Mouse (Mus musculus) erythroblast, embryonic 14.5 days (primary cell): ENCODE measurements around the gene Tmem88b. TPM values are rescaled to one million over a fixed set of nuclear protein-coding genes. Genes with fewer than 3 reads are reported as not detected.
A peak's percentile ranks its signal among the peaks of the same experiment; 100 is the strongest.

Source experiments
- H3K27me3 ChIP-seq: 2 replicates; pipeline ENCODE4 v1.6.1; 2012; ENCODE audit warnings: inconsistent platforms; ENCODE audit not compliant: control insufficient read depth
- H3K36me3 ChIP-seq: 2 replicates; pipeline ENCODE4 v1.6.1; 2012; ENCODE audit warnings: mild to moderate bottlenecking, inconsistent platforms; ENCODE audit not compliant: control insufficient read depth
- H3K4me1 ChIP-seq: 2 replicates; pipeline ENCODE4 v1.6.1; 2012; ENCODE audit warnings: inconsistent platforms; ENCODE audit not compliant: control insufficient read depth
- H3K4me3 ChIP-seq: replicated peaks from 2 replicates; pipeline ENCODE3; 2012; ENCODE audit warnings: moderate library complexity, mild to moderate bottlenecking, inconsistent platforms
- H3K9me3 ChIP-seq: 2 replicates; pipeline ENCODE4 v1.6.1; 2012; ENCODE audit warnings: low read length, inconsistent platforms, mixed read lengths; ENCODE audit not compliant: control insufficient read depth
- GATA1 ChIP-seq: IDR thresholded peaks from 2 replicates; pipeline ENCODE4 v1.6.1; 2012; ENCODE audit warnings: low read length, inconsistent platforms, mixed read lengths
- TAL1 ChIP-seq: IDR thresholded peaks from 3 replicates; pipeline ENCODE4 v1.6.1; 2012; ENCODE audit warnings: low read length, inconsistent platforms, mixed read lengths
- polyA plus RNA-seq: library from polyadenylated mRNA; stranded (reverse); fragments of >175 nt; gene quantifications from 2 replicates; pipeline ENCODE4 v1.2.3, GENCODE M21; 2012

Gene Tmem88b
- polyA plus RNA-seq, result not detected in 2 replicates

DNA sequence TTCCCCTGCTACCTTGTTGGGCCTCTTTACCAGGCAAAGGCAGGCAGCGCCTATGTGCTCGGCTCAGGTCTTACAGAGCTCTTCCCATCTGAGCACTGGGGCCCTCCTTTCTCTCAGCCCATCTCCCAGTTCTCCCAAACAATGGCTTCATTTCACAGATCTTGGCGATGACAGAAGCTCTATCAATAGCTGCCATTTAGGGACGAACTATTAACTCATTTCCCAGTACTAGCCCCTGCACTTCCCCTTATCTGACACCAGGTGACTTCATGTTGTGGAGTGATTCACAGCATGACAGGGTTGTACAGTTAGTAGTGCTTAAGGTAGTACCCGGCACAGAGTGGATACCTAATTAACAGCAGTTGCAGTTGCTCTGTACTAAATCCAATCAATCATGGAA is at the start of gene Tmem88b:
Tmem88b (minus strand) TSS at position 56 of the 400 bp plus-strand sequence.
- H3K4me1 ChIP-seq, result peaks cover 54% of the 10 kb centered on the region
- TF ChIP-seq GATA1 (no peak), TAL1 (no peak)
- peak within 1 kb of the TSS; percentile 66 for H3K4me3 ChIP-seq
- H3K9me3 ChIP-seq, result no peaks in the 10 kb centered on the region; the same call in 1 of the 2 replicates
- H3K27me3 ChIP-seq, result peaks cover 39% of the 10 kb centered on the region
- H3K36me3 ChIP-seq, result no peaks in the 10 kb centered on the region

DNA sequence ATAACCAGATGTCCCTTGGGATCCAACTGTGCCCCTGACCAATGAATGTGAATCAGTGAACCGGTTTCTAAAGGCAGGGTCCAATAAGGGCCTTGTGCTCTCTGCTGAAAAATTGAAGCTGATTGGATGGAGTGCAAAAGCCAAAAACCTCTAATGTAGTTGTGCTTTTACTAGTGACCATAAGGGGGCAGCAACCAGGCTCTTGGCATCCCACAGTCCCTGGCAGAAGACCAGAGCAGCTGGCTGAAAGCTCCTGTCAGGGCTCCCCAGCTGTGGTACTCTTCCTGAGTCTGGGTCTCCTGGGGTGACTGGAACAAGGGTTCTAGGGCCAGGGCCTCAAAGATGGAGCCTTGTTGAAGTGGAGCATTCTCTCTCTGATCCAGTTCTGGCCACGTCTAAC is 48.2 kb upstream of the Tmem88b start:
- H3K4me1 ChIP-seq, result peaks cover 37% of the 10 kb centered on the region
- TF ChIP-seq GATA1 (no peak), TAL1 (no peak)
- H3K4me3 ChIP-seq, result no peak overlapping the region
- H3K9me3 ChIP-seq, result no peaks in the 10 kb centered on the region
- H3K36me3 ChIP-seq, result peaks cover 30% of the 10 kb centered on the region
- peaks cover 8% of the 10 kb centered on the region for H3K27me3 ChIP-seq

DNA sequence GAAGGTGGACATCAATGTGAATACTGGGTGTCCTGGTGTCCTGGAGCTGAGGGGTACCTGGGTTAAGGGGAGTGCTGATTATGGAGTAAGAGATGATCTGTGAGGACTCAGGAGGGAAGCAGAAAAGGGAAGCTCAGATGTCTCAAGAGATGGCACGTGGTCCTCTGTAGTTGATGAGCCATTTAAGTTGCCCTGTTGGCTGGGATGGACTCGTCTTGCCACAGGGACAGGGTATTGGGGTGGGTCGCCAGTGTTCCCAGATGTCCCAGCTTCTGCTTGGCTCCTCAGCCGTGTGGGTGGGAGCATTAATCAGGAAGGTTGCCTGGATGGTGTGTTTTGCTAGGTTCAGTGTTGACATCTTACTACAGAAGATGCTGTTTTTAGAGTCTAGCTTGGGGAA is 47.6 kb upstream of the Tmem88b start:
- H3K36me3 ChIP-seq, result peaks cover 34% of the 10 kb centered on the region
- TF ChIP-seq TAL1, result no peak
- TF ChIP-seq GATA1, result no peak
- peaks cover 37% of the 10 kb centered on the region for H3K4me1 ChIP-seq
- peaks cover 6% of the 10 kb centered on the region for H3K27me3 ChIP-seq
- H3K9me3 ChIP-seq, result no peaks in the 10 kb centered on the region
- peak overlapping the region; percentile 65 for H3K4me3 ChIP-seq

DNA sequence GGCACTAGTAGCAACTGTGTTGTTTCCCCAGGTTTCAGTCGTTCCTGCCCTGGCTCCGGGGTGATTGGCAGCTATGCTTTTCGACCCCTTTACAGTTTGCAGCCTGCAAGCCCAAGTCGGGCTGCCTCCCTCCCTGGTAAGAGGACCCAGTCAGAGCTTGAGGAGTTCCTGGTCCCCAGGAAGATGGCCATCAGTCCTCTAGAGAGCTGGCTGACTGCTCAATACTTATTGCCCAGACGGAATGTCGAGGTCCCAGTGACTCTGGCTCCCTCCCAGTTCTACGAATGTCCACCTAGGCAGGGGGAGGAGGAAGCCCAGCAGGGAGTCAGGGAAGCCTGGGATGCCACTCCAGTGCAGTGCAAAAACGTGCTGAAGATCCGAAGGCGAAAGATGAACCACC is 46.6 kb upstream of the Tmem88b start:
- Histone ChIP-seq H3K27me3 (no peaks in the 10 kb centered on the region), H3K9me3 (no peaks in the 10 kb centered on the region), H3K4me1 (peaks cover 37% of the 10 kb centered on the region), H3K4me3 (peak overlapping the region; percentile 65), H3K36me3 (peaks cover 41% of the 10 kb centered on the region)
- TF ChIP-seq TAL1 (no peak), GATA1 (no peak)

DNA sequence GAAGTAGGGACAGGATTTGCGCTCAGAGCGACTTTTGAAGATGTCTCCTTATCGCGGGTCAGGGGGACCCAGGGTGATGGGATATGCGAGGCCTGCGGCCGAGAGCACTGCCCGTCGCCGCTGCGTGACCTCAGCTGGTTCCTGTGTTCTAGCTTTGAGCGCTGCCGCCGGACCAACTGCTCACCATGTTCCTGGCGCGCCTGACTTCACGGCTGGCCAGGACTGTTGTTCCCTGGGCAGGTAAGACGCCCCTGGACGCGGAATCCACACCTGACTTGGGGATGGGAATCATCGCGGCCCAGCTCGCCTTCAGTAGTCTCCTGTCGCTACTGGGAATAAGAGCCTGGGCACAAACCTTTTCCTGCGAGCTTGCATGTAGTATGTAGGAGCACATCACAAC is 46.2 kb upstream of the Tmem88b start:
- TF ChIP-seq TAL1 (no peak), GATA1 (no peak)
- H3K27me3 ChIP-seq, result no peaks in the 10 kb centered on the region
- H3K4me1 ChIP-seq, result peaks cover 37% of the 10 kb centered on the region
- no peaks in the 10 kb centered on the region for H3K9me3 ChIP-seq
- peaks cover 46% of the 10 kb centered on the region for H3K36me3 ChIP-seq
- peak overlapping the region; percentile 65 for H3K4me3 ChIP-seq

DNA sequence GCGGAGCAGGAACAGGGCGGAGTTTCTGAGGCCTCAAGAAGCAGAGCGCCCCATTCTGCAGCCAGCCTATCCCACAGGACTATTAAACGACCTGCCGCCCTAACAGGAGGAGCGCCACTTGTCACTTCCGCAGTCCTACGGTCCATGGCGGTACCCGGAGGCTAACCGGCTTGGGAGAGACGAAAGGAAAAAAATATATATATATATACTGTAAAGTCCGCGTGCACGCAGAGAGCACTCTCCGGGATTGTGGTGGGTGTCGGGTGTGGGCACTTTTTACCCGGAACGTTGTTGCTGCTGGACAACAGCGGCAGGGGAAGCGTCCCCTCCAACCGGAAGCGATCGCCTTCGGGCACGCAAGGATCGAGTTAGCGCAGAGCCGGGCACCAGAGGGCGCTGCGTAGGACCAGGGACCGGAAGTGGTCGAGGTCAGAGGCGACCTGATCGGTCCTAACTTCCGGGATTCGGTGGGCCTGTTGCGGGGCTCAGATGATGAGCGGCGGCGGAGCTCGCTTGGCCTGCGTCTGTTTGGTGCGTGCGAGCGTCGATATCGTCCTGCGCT is 45.6 kb upstream of the Tmem88b start, which contains the start of gene Aurkaip1:
Aurkaip1 (plus strand) TSS at position 68 of the 562 bp plus-strand sequence.
- Histone ChIP-seq H3K4me3 (peak within 1 kb of the TSS; percentile 65), H3K9me3 (no peaks in the 10 kb centered on the region), H3K36me3 (peaks cover 51% of the 10 kb centered on the region), H3K27me3 (no peaks in the 10 kb centered on the region), H3K4me1 (peaks cover 37% of the 10 kb centered on the region)
- TF ChIP-seq TAL1, result no peak
- TF ChIP-seq GATA1, result no peak

DNA sequence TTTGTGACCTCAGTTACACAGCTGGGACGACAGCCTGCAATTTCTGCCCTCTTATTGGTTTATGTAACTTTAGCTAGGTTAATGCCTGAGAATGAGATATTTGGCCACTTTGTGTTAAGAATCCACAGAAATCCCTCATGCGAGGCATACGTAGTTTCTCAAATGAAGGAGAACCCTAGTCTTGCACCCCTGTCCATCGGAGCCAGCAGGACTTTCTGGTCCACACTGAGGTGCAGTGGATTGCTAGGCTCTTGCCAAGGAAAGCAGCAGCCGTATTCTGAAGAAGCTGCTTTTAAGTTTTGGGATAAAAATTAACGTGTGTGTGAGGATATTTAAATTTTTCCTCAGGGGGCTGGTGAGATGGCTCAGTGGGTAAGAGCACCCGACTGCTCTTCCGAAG is 44.9 kb upstream of the Tmem88b start:
- H3K36me3 ChIP-seq, result peaks cover 58% of the 10 kb centered on the region
- H3K4me3 ChIP-seq, result peak overlapping the region; percentile 65
- no peaks in the 10 kb centered on the region for H3K9me3 ChIP-seq
- TF ChIP-seq GATA1 (no peak), TAL1 (no peak)
- H3K4me1 ChIP-seq, result peaks cover 37% of the 10 kb centered on the region
- no peaks in the 10 kb centered on the region for H3K27me3 ChIP-seq

DNA sequence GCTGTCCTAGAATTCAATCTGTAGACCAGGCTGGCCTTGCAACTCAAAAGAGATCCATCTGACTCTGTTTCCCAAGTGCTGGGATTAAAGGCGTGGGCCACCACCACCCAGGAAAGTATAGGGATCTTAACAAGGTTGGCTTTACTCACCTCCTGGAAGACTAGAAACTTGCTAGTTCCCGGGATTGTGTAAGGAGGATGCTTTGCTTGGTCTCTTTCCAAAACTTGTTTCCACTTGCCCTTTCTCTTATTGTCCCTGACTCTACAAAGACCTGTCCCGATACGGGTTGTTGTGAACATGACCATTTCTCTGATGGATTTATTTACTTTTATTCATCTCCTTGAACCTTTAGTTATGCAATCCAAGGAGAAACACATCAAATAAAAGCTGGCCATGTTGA is 44.2 kb upstream of the Tmem88b start:
- H3K4me3 ChIP-seq, result no peak overlapping the region
- TF ChIP-seq GATA1 (no peak), TAL1 (no peak)
- peaks cover 66% of the 10 kb centered on the region for H3K36me3 ChIP-seq
- H3K27me3 ChIP-seq, result no peaks in the 10 kb centered on the region
- peaks cover 37% of the 10 kb centered on the region for H3K4me1 ChIP-seq
- H3K9me3 ChIP-seq, result no peaks in the 10 kb centered on the region

DNA sequence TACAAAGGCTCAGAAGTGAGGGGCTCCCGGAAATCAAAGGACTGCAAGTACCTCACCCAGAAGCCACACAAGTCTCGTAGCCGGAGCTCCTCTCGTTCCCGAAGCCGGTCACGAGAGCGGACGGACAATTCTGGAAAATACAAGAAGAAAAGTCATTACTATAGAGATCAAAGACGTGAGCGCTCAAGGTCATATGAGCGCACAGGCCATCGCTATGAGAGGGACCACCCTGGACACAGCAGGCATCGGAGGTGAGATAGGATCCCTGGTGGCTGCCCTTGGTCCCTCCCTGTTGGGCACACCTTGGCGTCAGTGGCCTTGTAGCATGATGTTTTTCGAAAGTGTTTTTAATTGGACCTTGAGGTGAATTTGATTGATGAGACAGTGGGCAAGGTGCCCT is 37.8 kb upstream of the Tmem88b start:
- no peak for TF ChIP-seq GATA1
- TF ChIP-seq TAL1, result no peak
- H3K36me3 ChIP-seq, result peaks cover 98% of the 10 kb centered on the region
- H3K4me3 ChIP-seq, result no peak overlapping the region
- H3K4me1 ChIP-seq, result peaks cover 7% of the 10 kb centered on the region
- no peaks in the 10 kb centered on the region for H3K27me3 ChIP-seq
- no peaks in the 10 kb centered on the region for H3K9me3 ChIP-seq

DNA sequence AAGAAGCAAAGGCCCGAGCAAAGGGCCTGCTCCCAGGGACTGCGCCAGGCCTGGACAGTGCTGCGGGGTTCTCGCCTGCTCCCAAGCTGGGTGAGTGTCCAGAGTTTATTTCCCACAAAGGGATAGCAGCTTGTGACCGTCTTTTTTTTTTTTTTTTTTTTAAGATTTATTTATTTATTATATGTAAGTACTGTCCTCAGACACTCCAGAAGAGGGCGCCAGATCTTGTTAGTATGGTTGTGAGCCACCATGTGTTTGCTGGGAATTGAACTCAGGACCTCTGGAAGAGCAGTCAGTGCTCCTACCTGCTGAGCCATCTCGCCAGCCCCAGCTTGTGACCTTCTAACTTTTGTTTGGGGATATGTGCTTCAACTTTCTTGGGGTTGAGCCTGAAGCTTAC is 35.4 kb upstream of the Tmem88b start:
- peaks cover 7% of the 10 kb centered on the region for H3K4me1 ChIP-seq
- H3K27me3 ChIP-seq, result no peaks in the 10 kb centered on the region
- H3K9me3 ChIP-seq, result no peaks in the 10 kb centered on the region
- TF ChIP-seq GATA1, result no peak
- no peak for TF ChIP-seq TAL1
- no peak overlapping the region for H3K4me3 ChIP-seq
- peaks cover 99% of the 10 kb centered on the region for H3K36me3 ChIP-seq
